Mouse (Mus musculus) intestine, embryonic 15.5 days (tissue): ENCODE results near the gene Zfp775. TPM values are rescaled to one million over a fixed set of nuclear protein-coding genes. Genes with fewer than 3 reads are reported as not detected.

Experiments
- ATAC-seq: fragments of 200-750 bp; cut with Nextera tagmentation; 2 replicates; pipeline ENCODE4 v1.8.0; 2017; ENCODE audit warnings: moderate TSS enrichment, moderate library complexity
- H3K27ac ChIP-seq: fragments of 300-500 bp; sonication (generic); 2 replicates; pipeline ENCODE4 v1.5.1; 2015; ENCODE audit warnings: mild to moderate bottlenecking, inconsistent platforms
- H3K27me3 ChIP-seq: fragments of 300-500 bp; sonication (generic); replicated peaks from 2 replicates; pipeline ENCODE4 v1.6.1; 2015; ENCODE audit warnings: inconsistent platforms
- H3K36me3 ChIP-seq: fragments of 300-500 bp; sonication (generic); 2 replicates; pipeline ENCODE4 v1.6.1; 2015; ENCODE audit warnings: inconsistent platforms
- H3K4me1 ChIP-seq: fragments of 300-500 bp; sonication (generic); replicated peaks from 2 replicates; pipeline ENCODE4 v1.6.1; 2015; ENCODE audit warnings: inconsistent platforms
- H3K4me2 ChIP-seq: fragments of 300-500 bp; sonication (generic); replicated peaks from 2 replicates; pipeline ENCODE4 v1.6.1; 2015; ENCODE audit warnings: mild to moderate bottlenecking, inconsistent platforms
- H3K4me3 ChIP-seq: fragments of 300-500 bp; sonication (generic); replicated peaks from 2 replicates; pipeline ENCODE4 v1.5.1; 2015; ENCODE audit warnings: inconsistent platforms
- H3K9ac ChIP-seq: fragments of 300-500 bp; sonication (generic); 2 replicates; pipeline ENCODE4 v1.6.1; 2015; ENCODE audit warnings: inconsistent platforms
- H3K9me3 ChIP-seq: fragments of 300-500 bp; sonication (generic); 2 replicates; pipeline ENCODE4 v1.6.1; 2016; ENCODE audit warnings: inconsistent platforms
- WGBS: fragments of 180-500 bp; shearing (Covaris S2); methylation state at CpG from one replicate; pipeline ENCODE4 v1.1.7; 2015; 5-methylcytosine and 5-hydroxymethylcytosine counted together
- polyA plus RNA-seq: library from polyadenylated mRNA; unstranded; fragments of >200 nt; fragmentation: Nextera tagmentation; extraction: Ambion mirVana; gene quantifications from 2 replicates; pipeline ENCODE4 v1.2.1, GENCODE M21; 2015

The Zfp775 gene
- 5.1 and 5.8 TPM in 2 replicates for polyA plus RNA-seq

- Histone ChIP-seq H3K9ac (peak within 1 kb of the TSS; percentile 71), H3K27me3 (no peaks in the 10 kb centered on the region), H3K27ac (peak within 1 kb of the TSS; percentile 74), H3K4me2 (peak within 1 kb of the TSS; percentile 91), H3K4me1 (0 out of 2 replicates have a peak, but pooled peaks cover 6% of the 10 kb centered on the region), H3K9me3 (peaks cover 12% of the 10 kb centered on the region), H3K36me3 (peaks cover 31% of the 10 kb centered on the region), H3K4me3 (peak within 1 kb of the TSS; percentile 67)
- 5% methylated on average over 42 of the region's 42 CpGs for WGBS
- ATAC-seq: peak; percentile 99
Measured at GRCm38 (mm10) chr6:48601271-48602079, at the start of gene Zfp775. Zfp775 (plus strand) TSS chr6:48602063.

GRCm38 (mm10) chr6:48552918-48553317 is 48.9 kb upstream of the Zfp775 start:
- 0 out of 2 replicates have a peak, but pooled peaks cover 7% of the 10 kb centered on the region for H3K4me1 ChIP-seq
- no peak overlapping the region for H3K27ac ChIP-seq
- no peak for ATAC-seq
- no peaks in the 10 kb centered on the region for H3K27me3 ChIP-seq
- H3K4me2 ChIP-seq: no peak overlapping the region
- H3K9ac ChIP-seq: no peak overlapping the region
- H3K9me3 ChIP-seq: no peaks in the 10 kb centered on the region
- no peaks in the 10 kb centered on the region for H3K36me3 ChIP-seq
- WGBS: 47% methylated on average over 4 of the region's 4 CpGs
- H3K4me3 ChIP-seq: no peak overlapping the region

- Histone ChIP-seq H3K9ac (no peak overlapping the region), H3K27ac (peak overlapping the region; percentile 97)
- 85% methylated on average over 4 of the region's 4 CpGs for WGBS
Measured at GRCm38 (mm10) chr6:48553819-48554218, 48.0 kb upstream of the Zfp775 start.

GRCm38 (mm10) chr6:48554280-48555103 is 47.4 kb upstream of the Zfp775 start, which contains the start of gene Lrrc61:
Lrrc61 (plus strand) TSS chr6:48554796.
- Histone ChIP-seq H3K27ac (peak within 1 kb of the TSS; percentile 97), H3K4me1 (0 out of 2 replicates have a peak, but pooled peaks cover 7% of the 10 kb centered on the region)
- WGBS: under 1% methylated on average over 39 of the region's 39 CpGs

More at GRCm38 (mm10) chr6:48553819-48554218, 48.0 kb upstream of the Zfp775 start:
- H3K4me1 ChIP-seq: 0 out of 2 replicates have a peak, but pooled peaks cover 7% of the 10 kb centered on the region
- peak overlapping the region; percentile 53; the same call in 1 of the 2 replicates for H3K4me3 ChIP-seq
- H3K9me3 ChIP-seq: no peaks in the 10 kb centered on the region
- no peak for ATAC-seq
- peak overlapping the region; percentile 69 for H3K4me2 ChIP-seq
- no peaks in the 10 kb centered on the region for H3K36me3 ChIP-seq
- no peaks in the 10 kb centered on the region for H3K27me3 ChIP-seq

GRCm38 (mm10) chr6:48555104-48555890 is 46.6 kb upstream of the Zfp775 start:
- H3K27me3 ChIP-seq: no peaks in the 10 kb centered on the region
- peak overlapping the region; percentile 69 for H3K4me2 ChIP-seq
- H3K4me3 ChIP-seq: peak overlapping the region; percentile 53
- ATAC-seq: peak; percentile 89
- 30% methylated on average over 14 of the region's 14 CpGs for WGBS
- no peaks in the 10 kb centered on the region for H3K36me3 ChIP-seq
- H3K9me3 ChIP-seq: no peaks in the 10 kb centered on the region
- peak overlapping the region; percentile 97 for H3K27ac ChIP-seq
- H3K4me1 ChIP-seq: 0 out of 2 replicates have a peak, but pooled peaks cover 7% of the 10 kb centered on the region
- H3K9ac ChIP-seq: peak overlapping the region; percentile 54

More at GRCm38 (mm10) chr6:48554280-48555103, 47.4 kb upstream of the Zfp775 start, which contains the start of gene Lrrc61:
- peak within 1 kb of the TSS; percentile 69 for H3K4me2 ChIP-seq
- H3K9me3 ChIP-seq: no peaks in the 10 kb centered on the region
- peak within 1 kb of the TSS; percentile 54 for H3K9ac ChIP-seq
- no peaks in the 10 kb centered on the region for H3K36me3 ChIP-seq
- H3K4me3 ChIP-seq: peak within 1 kb of the TSS; percentile 53
- peak; percentile 95 for ATAC-seq
- no peaks in the 10 kb centered on the region for H3K27me3 ChIP-seq

GRCm38 (mm10) chr6:48555956-48556355 is 45.9 kb upstream of the Zfp775 start:
- Histone ChIP-seq H3K9ac (no peak overlapping the region), H3K4me3 (no peak overlapping the region), H3K4me1 (0 out of 2 replicates have a peak, but pooled peaks cover 7% of the 10 kb centered on the region), H3K4me2 (peak overlapping the region; percentile 69), H3K9me3 (no peaks in the 10 kb centered on the region), H3K27me3 (no peaks in the 10 kb centered on the region), H3K36me3 (no peaks in the 10 kb centered on the region), H3K27ac (no peak overlapping the region)
- WGBS: 81% methylated on average over 3 of the region's 3 CpGs
- ATAC-seq: no peak

- Histone ChIP-seq H3K36me3 (0 out of 2 replicates have a peak, but pooled peaks cover 4% of the 10 kb centered on the region), H3K4me1 (peaks cover 22% of the 10 kb centered on the region), H3K9ac (no peak overlapping the region), H3K4me2 (no peak overlapping the region), H3K27me3 (no peaks in the 10 kb centered on the region), H3K4me3 (no peak overlapping the region), H3K27ac (no peak overlapping the region), H3K9me3 (no peaks in the 10 kb centered on the region)
- 73% methylated on average over 4 of the region's 4 CpGs for WGBS
- ATAC-seq: no peak
Measured at GRCm38 (mm10) chr6:48565693-48566310, 36.1 kb upstream of the Zfp775 start.

GRCm38 (mm10) chr6:48566312-48566711 is 35.6 kb upstream of the Zfp775 start:
- Histone ChIP-seq H3K36me3 (0 out of 2 replicates have a peak, but pooled peaks cover 4% of the 10 kb centered on the region), H3K4me1 (peaks cover 22% of the 10 kb centered on the region), H3K4me2 (no peak overlapping the region), H3K27ac (peak overlapping the region; percentile 22; the same call in 1 of the 2 replicates), H3K4me3 (no peak overlapping the region), H3K9ac (no peak overlapping the region), H3K9me3 (no peaks in the 10 kb centered on the region), H3K27me3 (no peaks in the 10 kb centered on the region)
- 58% methylated on average over 5 of the region's 5 CpGs for WGBS
- peak; percentile 55; the same call in 1 of the 2 replicates for ATAC-seq

- no peak overlapping the region for H3K9ac ChIP-seq
- no peaks in the 10 kb centered on the region for H3K9me3 ChIP-seq
- H3K27ac ChIP-seq: peak overlapping the region; percentile 74
- WGBS: 58% methylated on average over 21 of the region's 21 CpGs
- H3K4me1 ChIP-seq: peaks cover 27% of the 10 kb centered on the region
- ATAC-seq: peak; percentile 39
- H3K4me2 ChIP-seq: peak overlapping the region; percentile 10; the same call in 1 of the 2 replicates
- H3K36me3 ChIP-seq: 0 out of 2 replicates have a peak, but pooled peaks cover 4% of the 10 kb centered on the region
- no peak overlapping the region for H3K4me3 ChIP-seq
- no peaks in the 10 kb centered on the region for H3K27me3 ChIP-seq
Measured at GRCm38 (mm10) chr6:48568036-48568984, 33.6 kb upstream of the Zfp775 start.

GRCm38 (mm10) chr6:48569065-48569807 is 32.6 kb upstream of the Zfp775 start:
- no peak for ATAC-seq
- Histone ChIP-seq H3K9me3 (no peaks in the 10 kb centered on the region), H3K36me3 (0 out of 2 replicates have a peak, but pooled peaks cover 4% of the 10 kb centered on the region), H3K9ac (no peak overlapping the region), H3K4me2 (peak overlapping the region; percentile 10; the same call in 1 of the 2 replicates), H3K4me3 (no peak overlapping the region), H3K4me1 (peaks cover 29% of the 10 kb centered on the region), H3K27ac (peak overlapping the region; percentile 44), H3K27me3 (no peaks in the 10 kb centered on the region)
- 64% methylated on average over 8 of the region's 8 CpGs for WGBS
